Mouse (Mus musculus) 3134 (cell line): ENCODE data around the gene Cic.

Experiments
- DNase-seq: peaks from one replicate; pipeline ENCODE4 v3.0.0-alpha.2; 2011; ENCODE audit warnings: low spot score; ENCODE audit not compliant: insufficient read length; ENCODE audit errors: extremely low read depth

Gene Cic

GRCm38 (mm10) chr7:25269029-25269428, 1.5 kb downstream of the Cic start:
- no peak for DNase-seq

- DNase-seq: peak; percentile 51
Observed at GRCm38 (mm10) chr7:25269545-25270271, 2.2 kb downstream of the Cic start.

GRCm38 (mm10) chr7:25270652-25271633, 3.4 kb downstream of the Cic start:
- DNase-seq: no peak

GRCm38 (mm10) chr7:25271651-25272444, 4.3 kb downstream of the Cic start:
- no peak for DNase-seq

- DNase-seq: no peak
Observed at GRCm38 (mm10) chr7:25272445-25273258, 5.1 kb downstream of the Cic start.

- no peak for DNase-seq
Observed at GRCm38 (mm10) chr7:25273259-25274241, 6.0 kb downstream of the Cic start.

- no peak for DNase-seq
Observed at GRCm38 (mm10) chr7:25274571-25274970, 7.1 kb downstream of the Cic start.

- DNase-seq: no peak
Observed at GRCm38 (mm10) chr7:25274996-25275395, 7.5 kb downstream of the Cic start.

GRCm38 (mm10) chr7:25275555-25276298, 8.2 kb downstream of the Cic start:
- no peak for DNase-seq

GRCm38 (mm10) chr7:25277405-25277804, 9.9 kb downstream of the Cic start:
- no peak for DNase-seq

- no peak for DNase-seq
Observed at GRCm38 (mm10) chr7:25277998-25278340, 10.5 kb downstream of the Cic start.

- DNase-seq: peak; percentile 95
Observed at GRCm38 (mm10) chr7:25278341-25279075, 11.0 kb downstream of the Cic start.

- DNase-seq: peak; percentile 89
Observed at GRCm38 (mm10) chr7:25279076-25279860, 11.8 kb downstream of the Cic start.

- DNase-seq: peak; percentile 77
Observed at GRCm38 (mm10) chr7:25279861-25280791, 12.6 kb downstream of the Cic start.

- DNase-seq: no peak
Observed at GRCm38 (mm10) chr7:25281166-25281733, 13.7 kb downstream of the Cic start.
